Mouse (Mus musculus) megakaryocyte, embryonic 14.5 days (primary cell): Measurements from ENCODE around the gene Gng5. TPM values are rescaled to one million over a fixed set of nuclear protein-coding genes. Genes with fewer than 3 reads are reported as not detected.

Experiments used
- H3K27me3 ChIP-seq: replicated peaks from 2 replicates; pipeline ENCODE3; 2012; ENCODE audit warnings: inconsistent platforms
- H3K36me3 ChIP-seq: replicated peaks from 2 replicates; pipeline ENCODE3; 2012; ENCODE audit warnings: low read length, inconsistent platforms, mixed read lengths
- H3K4me1 ChIP-seq: 2 replicates; pipeline ENCODE4 v1.6.1; 2012; ENCODE audit warnings: inconsistent platforms
- H3K4me3 ChIP-seq: replicated peaks from 2 replicates; pipeline ENCODE3; 2012; ENCODE audit warnings: moderate library complexity, mild to moderate bottlenecking, inconsistent platforms
- H3K9me3 ChIP-seq: 2 replicates; pipeline ENCODE4 v1.6.1; 2012; ENCODE audit warnings: inconsistent platforms
- FLI1 ChIP-seq: IDR thresholded peaks from 2 replicates; pipeline ENCODE4 v1.6.1; 2012; ENCODE audit warnings: low read length, inconsistent platforms, mixed read lengths
- GATA1 ChIP-seq: IDR thresholded peaks from 3 replicates; pipeline ENCODE4 v1.6.1; 2012; ENCODE audit warnings: mixed read lengths, low read length, inconsistent platforms, borderline replicate concordance
- polyA plus RNA-seq: library from polyadenylated mRNA; stranded (reverse); fragments of >175 nt; gene quantifications from 2 replicates; pipeline ENCODE4 v1.2.3, GENCODE M21; 2012; ENCODE audit warnings: low replicate concordance; ENCODE audit not compliant: insufficient read depth

The Gng5 gene
- polyA plus RNA-seq, 1 experiment, result 413 TPM

- no peaks in the 10 kb centered on the region for H3K36me3 ChIP-seq
- TF ChIP-seq GATA1 (no peak), FLI1 (no peak)
- H3K9me3 ChIP-seq, result no peaks in the 10 kb centered on the region
- H3K4me1 ChIP-seq, result peaks cover 17% of the 10 kb centered on the region; the same call in 1 of the 2 replicates
- no peaks in the 10 kb centered on the region for H3K27me3 ChIP-seq
- no peak overlapping the region for H3K4me3 ChIP-seq
These were observed 4.7 kb upstream of the Gng5 start for GRCm38 (mm10) chr3:146494941-146495340.

- peak overlapping the region; percentile 95 for H3K4me3 ChIP-seq
- no peaks in the 10 kb centered on the region for H3K27me3 ChIP-seq
- peaks cover 41% of the 10 kb centered on the region for H3K4me1 ChIP-seq
- H3K9me3 ChIP-seq, result no peaks in the 10 kb centered on the region
- TF ChIP-seq FLI1 (no peak), GATA1 (no peak)
- peaks cover 27% of the 10 kb centered on the region for H3K36me3 ChIP-seq
These were observed 618 bp upstream of the Gng5 start for GRCm38 (mm10) chr3:146498989-146499388.

- Histone ChIP-seq H3K4me3 (peak overlapping the region; percentile 95), H3K4me1 (peaks cover 46% of the 10 kb centered on the region), H3K27me3 (no peaks in the 10 kb centered on the region), H3K9me3 (no peaks in the 10 kb centered on the region), H3K36me3 (peaks cover 39% of the 10 kb centered on the region)
- TF ChIP-seq FLI1, result no peak
- TF ChIP-seq GATA1, result no peak
These were observed 599 bp downstream of the Gng5 start for GRCm38 (mm10) chr3:146500003-146500809.

GRCm38 (mm10) chr3:146500810-146501201 is 1.2 kb downstream of the Gng5 start:
- Histone ChIP-seq H3K4me1 (peaks cover 46% of the 10 kb centered on the region), H3K36me3 (peaks cover 45% of the 10 kb centered on the region), H3K27me3 (no peaks in the 10 kb centered on the region), H3K9me3 (no peaks in the 10 kb centered on the region), H3K4me3 (peak overlapping the region; percentile 95)
- TF ChIP-seq GATA1 (no peak), FLI1 (no peak)

- TF ChIP-seq GATA1, result no peak
- TF ChIP-seq FLI1, result no peak
- peaks cover 53% of the 10 kb centered on the region for H3K36me3 ChIP-seq
- peaks cover 46% of the 10 kb centered on the region for H3K4me1 ChIP-seq
- no peaks in the 10 kb centered on the region for H3K27me3 ChIP-seq
- H3K4me3 ChIP-seq, result peak overlapping the region; percentile 95
- H3K9me3 ChIP-seq, result no peaks in the 10 kb centered on the region
These were observed 2.1 kb downstream of the Gng5 start for GRCm38 (mm10) chr3:146501601-146502123.

- H3K36me3 ChIP-seq, result peaks cover 99% of the 10 kb centered on the region
- TF ChIP-seq GATA1 (no peak), FLI1 (no peak)
- no peaks in the 10 kb centered on the region for H3K9me3 ChIP-seq
- no peaks in the 10 kb centered on the region for H3K27me3 ChIP-seq
- peaks cover 28% of the 10 kb centered on the region for H3K4me1 ChIP-seq
- H3K4me3 ChIP-seq, result no peak overlapping the region
These were observed 7.1 kb downstream of the Gng5 start for GRCm38 (mm10) chr3:146506711-146507110.

GRCm38 (mm10) chr3:146520226-146520797 is 20.7 kb downstream of the Gng5 start:
- no peak for TF ChIP-seq GATA1
- TF ChIP-seq FLI1, result no peak
- peaks cover 11% of the 10 kb centered on the region; the same call in 1 of the 2 replicates for H3K4me1 ChIP-seq
- no peaks in the 10 kb centered on the region for H3K27me3 ChIP-seq
- no peaks in the 10 kb centered on the region for H3K9me3 ChIP-seq
- peak overlapping the region; percentile 98 for H3K4me3 ChIP-seq
- peaks cover 35% of the 10 kb centered on the region for H3K36me3 ChIP-seq

- peaks cover 11% of the 10 kb centered on the region; the same call in 1 of the 2 replicates for H3K4me1 ChIP-seq
- no peak for TF ChIP-seq GATA1
- 0 out of 2 replicates have a peak, but pooled peaks have one; percentile 45 for TF ChIP-seq FLI1
- peaks cover 2% of the 10 kb centered on the region for H3K27me3 ChIP-seq
- H3K36me3 ChIP-seq, result peaks cover 30% of the 10 kb centered on the region
- peak within 1 kb of the TSS; percentile 98 for H3K4me3 ChIP-seq
- no peaks in the 10 kb centered on the region for H3K9me3 ChIP-seq
These were observed 21.4 kb downstream of the Gng5 start, which contains the start of gene Rpf1 for GRCm38 (mm10) chr3:146520798-146521651. Gene Rpf1, minus strand, starts transcription at chr3:146521429.

GRCm38 (mm10) chr3:146521652-146522020 is 22.0 kb downstream of the Gng5 start:
- H3K27me3 ChIP-seq, result peaks cover 2% of the 10 kb centered on the region
- peak overlapping the region; percentile 98 for H3K4me3 ChIP-seq
- H3K36me3 ChIP-seq, result peaks cover 25% of the 10 kb centered on the region
- TF ChIP-seq GATA1 (no peak), FLI1 (no peak)
- peaks cover 11% of the 10 kb centered on the region; the same call in 1 of the 2 replicates for H3K4me1 ChIP-seq
- H3K9me3 ChIP-seq, result no peaks in the 10 kb centered on the region
